Mouse (Mus musculus) CH12.LX (cell line): Measurements from ENCODE around the gene Itpk1. TPM values are rescaled to one million over a fixed set of nuclear protein-coding genes. Genes with fewer than 3 reads are reported as not detected.

Source experiments
- DNase-seq: peaks from one replicate; pipeline ENCODE4 v3.0.0-alpha.2; 2013; ENCODE audit errors: extremely low read depth
- H3K27ac ChIP-seq: 2 replicates; pipeline ENCODE4 v1.5.1; 2012; ENCODE audit warnings: low read depth, mild to moderate bottlenecking, control low read depth, moderate library complexity; ENCODE audit not compliant: insufficient read depth
- H3K27me3 ChIP-seq: replicated peaks from 2 replicates; pipeline ENCODE3; 2012; ENCODE audit warnings: inconsistent platforms
- H3K36me3 ChIP-seq, 2 experiments: replicated peaks in 1 of 2; 2 replicates each; pipeline versions ENCODE3 to v1.6.1; 2012; ENCODE audit warnings: inconsistent platforms in 1 of 2, low read length in 1 of 2, mild to moderate bottlenecking in 1 of 2, mixed read lengths in 1 of 2, moderate library complexity in 1 of 2; ENCODE audit not compliant: control insufficient read depth in 1 of 2, insufficient read depth in 1 of 2
- H3K4me1 ChIP-seq, 2 experiments: 2 replicates each; pipeline ENCODE4 v1.6.1; 2012; ENCODE audit warnings: inconsistent platforms in 1 of 2, moderate library complexity in 1 of 2; ENCODE audit not compliant: insufficient read depth in 2 of 2, control insufficient read depth in 1 of 2
- H3K4me2 ChIP-seq: 2 replicates; pipeline ENCODE4 v1.6.1; 2012; ENCODE audit warnings: low read depth, mild to moderate bottlenecking, control low read depth; ENCODE audit not compliant: poor library complexity, insufficient read depth, severe bottlenecking
- H3K4me3 ChIP-seq, 3 experiments: fragments of 150-350 bp in 1 of 3; sonication (generic) in 1 of 3; replicated peaks in 1 of 3; 2 replicates each; pipeline versions ENCODE3 to v1.5.1; 2011 to 2012; ENCODE audit warnings: low read depth in 2 of 3, low read length in 2 of 3, mild to moderate bottlenecking in 2 of 3, moderate library complexity in 2 of 3, control low read depth in 1 of 3, improper control_type of control experiment in 1 of 3, inconsistent platforms in 1 of 3, mixed read lengths in 1 of 3; ENCODE audit not compliant: poor library complexity in 1 of 3
- H3K79me2 ChIP-seq: replicated peaks from 2 replicates; pipeline ENCODE4 v1.6.1; 2012; ENCODE audit warnings: mild to moderate bottlenecking, moderate library complexity; ENCODE audit not compliant: control insufficient read depth, poor library complexity, insufficient read depth, severe bottlenecking; ENCODE audit errors: extremely low read depth
- H3K9ac ChIP-seq: 2 replicates; pipeline ENCODE4 v1.6.1; 2012; ENCODE audit warnings: low read depth, mild to moderate bottlenecking, control low read depth, moderate library complexity; ENCODE audit not compliant: insufficient read depth
- H3K9me3 ChIP-seq: replicated peaks from 2 replicates; pipeline ENCODE3; 2012; ENCODE audit warnings: low read length, inconsistent platforms, mixed read lengths
- CHD2 ChIP-seq: IDR thresholded peaks from 2 replicates; pipeline ENCODE4 v1.6.1; 2011; ENCODE audit warnings: low read length, improper control_type of control experiment
- CTCF ChIP-seq, 2 experiments: IDR thresholded peaks in 1 of 2; conservative IDR thresholded peaks in 1 of 2; 2 replicates each; pipeline ENCODE4 v1.5.1; 2011 to 2012; ENCODE audit warnings: low read depth in 2 of 2, low read length in 2 of 2, improper control_type of control experiment in 1 of 2, inconsistent platforms in 1 of 2, mild to moderate bottlenecking in 1 of 2, moderate library complexity in 1 of 2
- EP300 ChIP-seq: IDR thresholded peaks from 2 replicates; pipeline ENCODE4 v1.6.1; 2011; ENCODE audit warnings: low read length, improper control_type of control experiment
- ETS1 ChIP-seq: conservative IDR thresholded peaks from 2 replicates; pipeline ENCODE4 v1.6.1; 2012; ENCODE audit warnings: low read depth, mild to moderate bottlenecking, inconsistent platforms, low read length, improper control_type of control experiment, moderate library complexity
- HCFC1 ChIP-seq: IDR thresholded peaks from 2 replicates; pipeline ENCODE4 v1.6.1; 2012; ENCODE audit warnings: low read depth, mild to moderate bottlenecking, inconsistent platforms, low read length, improper control_type of control experiment
- JUND ChIP-seq: conservative IDR thresholded peaks from 2 replicates; pipeline ENCODE4 v1.6.1; 2011; ENCODE audit warnings: low read depth, low read length, improper control_type of control experiment
- MAX ChIP-seq: IDR thresholded peaks from 2 replicates; pipeline ENCODE4 v1.6.1; 2011; ENCODE audit warnings: low read length, improper control_type of control experiment
- MAZ ChIP-seq: IDR thresholded peaks from 2 replicates; pipeline ENCODE4 v1.6.1; 2012; ENCODE audit warnings: low read depth, mild to moderate bottlenecking, inconsistent platforms, low read length, improper control_type of control experiment, moderate library complexity
- MEF2A ChIP-seq: IDR thresholded peaks from 2 replicates; pipeline ENCODE4 v1.6.1; 2014; ENCODE audit warnings: low read depth, mild to moderate bottlenecking, inconsistent platforms, low read length, improper control_type of control experiment, borderline replicate concordance
- MXI1 ChIP-seq: IDR thresholded peaks from 2 replicates; pipeline ENCODE4 v1.6.1; 2011; ENCODE audit warnings: mild to moderate bottlenecking, low read depth, low read length, improper control_type of control experiment
- MYC ChIP-seq: IDR thresholded peaks from 2 replicates; pipeline ENCODE4 v1.6.1; 2011; ENCODE audit warnings: low read depth, mild to moderate bottlenecking, improper control_type of control experiment, low read length
- NELFE ChIP-seq: IDR thresholded peaks from 2 replicates; pipeline ENCODE4 v1.6.1; 2011; ENCODE audit warnings: low read depth, low read length, improper control_type of control experiment
- NRF1 ChIP-seq: IDR thresholded peaks from 2 replicates; pipeline ENCODE4 v1.6.1; 2014; ENCODE audit warnings: low read depth, mild to moderate bottlenecking, inconsistent platforms, low read length, improper control_type of control experiment, moderate library complexity
- POLR2A ChIP-seq: IDR thresholded peaks from 2 replicates; pipeline ENCODE4 v1.6.1; 2011; ENCODE audit warnings: low read depth, mild to moderate bottlenecking, improper control_type of control experiment, low read length
- RAD21 ChIP-seq: IDR thresholded peaks from 2 replicates; pipeline ENCODE4 v1.6.1; 2011; ENCODE audit warnings: low read depth, mild to moderate bottlenecking, low read length, improper control_type of control experiment, moderate library complexity
- SIN3A ChIP-seq: IDR thresholded peaks from 2 replicates; pipeline ENCODE4 v1.6.1; 2012; ENCODE audit warnings: low read length, improper control_type of control experiment, inconsistent platforms
- TBP ChIP-seq: conservative IDR thresholded peaks from 2 replicates; pipeline ENCODE4 v1.6.1; 2011; ENCODE audit warnings: low read depth, low read length, improper control_type of control experiment
- TCF12 ChIP-seq: IDR thresholded peaks from 2 replicates; pipeline ENCODE4 v1.6.1; 2014; ENCODE audit warnings: low read depth, mild to moderate bottlenecking, inconsistent platforms, low read length, improper control_type of control experiment
- UBTF ChIP-seq: IDR thresholded peaks from 2 replicates; pipeline ENCODE4 v1.6.1; 2012; ENCODE audit warnings: low read depth, mild to moderate bottlenecking, inconsistent platforms, low read length, improper control_type of control experiment, moderate library complexity
- USF2 ChIP-seq: conservative IDR thresholded peaks from 2 replicates; pipeline ENCODE4 v1.6.1; 2011; ENCODE audit warnings: low read depth, low read length, improper control_type of control experiment
- ZKSCAN1 ChIP-seq: IDR thresholded peaks from 2 replicates; pipeline ENCODE4 v1.6.1; 2012; ENCODE audit warnings: low read depth, inconsistent platforms, low read length, improper control_type of control experiment, borderline replicate concordance
- ZMIZ1 ChIP-seq: IDR thresholded peaks from 2 replicates; pipeline ENCODE4 v1.6.1; 2012; ENCODE audit warnings: low read depth, mild to moderate bottlenecking, inconsistent platforms, low read length, improper control_type of control experiment
- dilution Hi-C: fragments of 300-500 bp; cut with MboI; formaldehyde crosslinking; loops from 2 replicates; pipeline ENCODE4 v1.14.3; 2020; ENCODE audit warnings: low sequenced_read_pairs; ENCODE audit not compliant: extremely low pct_unique_long_range_greater_than_20kb, extremely low pct_ligation_motif_present
- in situ Hi-C: fragments of 300-500 bp; cut with MboI; formaldehyde crosslinking; loops from 3 replicates; pipeline ENCODE4 v1.14.3; 2019; ENCODE audit warnings: low sequenced_read_pairs, low pct_ligation_motif_present, low pct_unique_long_range_greater_than_20kb, mixed read lengths
- polyA plus RNA-seq: library from polyadenylated mRNA; unstranded; fragments of >175 nt; gene quantifications from 2 replicates; pipeline ENCODE4 v1.2.1, GENCODE M21; 2012; ENCODE audit warnings: low read depth; ENCODE audit not compliant: insufficient read length
- total RNA-seq, 2 experiments: library from RNA; depleted of rRNA; stranded (reverse); fragments of 300-350 nt in 1 of 2; fragments of >200 nt in 1 of 2; gene quantifications; 2 replicates each; pipeline ENCODE4 v1.2.3; 2012 to 2014

Itpk1 gene
- total and polyA plus RNA-seq, 3 experiments, result 14.0 to 25.1 (median 19.2) TPM

DNA sequence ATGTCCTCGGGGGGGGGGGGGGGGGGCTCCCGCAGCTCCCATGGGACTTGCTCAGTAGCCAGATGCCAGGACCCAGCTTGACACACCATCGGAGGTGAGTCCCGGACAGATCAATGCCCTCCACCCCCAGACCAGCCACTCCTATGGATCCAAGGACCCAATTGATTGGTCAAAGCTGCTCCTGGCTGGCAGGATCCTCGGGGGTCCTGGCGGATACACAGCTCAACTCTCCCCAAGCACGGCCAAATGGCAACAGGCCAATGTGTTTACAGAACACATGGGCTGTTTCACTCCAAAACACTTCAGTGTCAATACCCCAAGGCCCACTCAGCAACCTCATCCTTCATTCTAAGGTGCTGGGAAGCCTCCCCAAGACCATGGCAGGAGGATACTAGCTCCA is 13.0 kb downstream of the Itpk1 start:
- Histone ChIP-seq H3K4me2 (no peak overlapping the region), H3K27me3 (no peaks in the 10 kb centered on the region), H3K27ac (no peak overlapping the region), H3K4me1 (peaks cover 24 to 76% of the 10 kb centered on the region in 2 experiments), H3K79me2 (peaks cover 48% of the 10 kb centered on the region), H3K9ac (no peak overlapping the region), H3K9me3 (peaks cover 2% of the 10 kb centered on the region), H3K36me3 (peaks cover 0 to 36% of the 10 kb centered on the region in 2 experiments), H3K4me3 (no peak overlapping the region)
- TF ChIP-seq NELFE (no peak), ZKSCAN1 (no peak), ZMIZ1 (no peak), NRF1 (no peak), MEF2A (no peak), SIN3A (no peak), TCF12 (no peak), MAZ (no peak), MXI1 (no peak), MYC (no peak), UBTF (no peak), CTCF (conservative IDR thresholded peaks at IDR 0.05 in 1 of 2, IDR thresholded peaks at IDR 0.05 in 1 of 2; ENCODE audit: low read depth in 2 of 2, low read length in 2 of 2) (no peak), POLR2A (no peak), MAX (no peak), ETS1 (no peak), JUND (no peak), RAD21 (no peak)
- dilution Hi-C loops, result no loop called here
- in situ Hi-C loops, result loop anchor here (10.0 kb wide), 1 partner anchor 47 kb away; no protein-coding TSS in a partner anchor
- DNase-seq, result no peak

DNA sequence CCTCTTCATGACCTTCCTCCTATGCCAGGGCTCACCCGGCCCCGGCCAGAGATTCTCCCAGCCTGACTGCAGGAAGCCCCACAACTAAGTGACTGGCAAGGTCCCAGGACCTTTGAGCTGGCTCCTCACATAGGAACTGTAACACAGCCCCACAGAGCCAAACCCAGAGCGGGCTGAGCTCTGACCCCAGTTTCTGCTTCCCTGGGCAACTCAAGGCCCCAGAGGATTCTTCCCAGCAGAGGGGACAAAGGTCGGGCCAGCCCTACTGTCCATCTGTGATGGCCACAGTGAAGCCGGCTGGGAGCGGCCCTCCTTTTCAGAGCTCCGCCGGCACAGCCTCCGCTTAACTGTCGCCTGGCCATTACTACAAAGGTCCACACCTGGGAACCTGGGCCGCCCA is 13.6 kb downstream of the Itpk1 start:
- Histone ChIP-seq H3K9me3 (peaks cover 2% of the 10 kb centered on the region), H3K27me3 (no peaks in the 10 kb centered on the region), H3K27ac (peak overlapping the region; percentile 68; the same call in 1 of the 2 replicates), H3K36me3 (peaks cover 2 to 42% of the 10 kb centered on the region in 2 experiments), H3K4me3 (no peak overlapping the region)
- no peak for DNase-seq
- in situ Hi-C loops, result loop anchor here (10.0 kb wide), 1 partner anchor 46 kb away; no protein-coding TSS in a partner anchor
- TF ChIP-seq CHD2, result no peak
- TF ChIP-seq ZKSCAN1, result no peak
- TF ChIP-seq RAD21, result no peak
- no peak for TF ChIP-seq ZMIZ1
- no peak for TF ChIP-seq UBTF
- TF ChIP-seq MAX, result no peak
- no peak for TF ChIP-seq NRF1
- no peak for TF ChIP-seq MYC
- TF ChIP-seq USF2, result no peak
- no peak for TF ChIP-seq MAZ
- TF ChIP-seq TBP, result no peak
- no peak for TF ChIP-seq EP300
- no peak for TF ChIP-seq SIN3A
- no peak for TF ChIP-seq HCFC1
- no peak for TF ChIP-seq NELFE
- TF ChIP-seq, all 38 proteins: peak for 0
- dilution Hi-C loops, result no loop called here
- H3K9ac ChIP-seq, result peak overlapping the region; percentile 35
- H3K79me2 ChIP-seq, result peaks cover 48% of the 10 kb centered on the region
- H3K4me1 ChIP-seq, result peaks cover 24 to 76% of the 10 kb centered on the region in 2 experiments
- peak overlapping the region; percentile 70 for H3K4me2 ChIP-seq
